Mouse (Mus musculus) lung, postnatal 0 days (tissue): ENCODE results near the gene H1fx.

Experiments
- CTCF ChIP-seq: IDR thresholded peaks from 2 replicates; pipeline ENCODE4 v1.5.1; 2016; ENCODE audit warnings: antibody characterized with exemption, mild to moderate bottlenecking
- EP300 ChIP-seq: IDR thresholded peaks from 2 replicates; pipeline ENCODE4 v1.6.1; 2016; ENCODE audit warnings: antibody characterized with exemption, mild to moderate bottlenecking, control low read depth

GRCm38 (mm10) chr6:87935037-87935436, 46.4 kb downstream of the H1fx start:
- no peak for TF ChIP-seq CTCF
- TF ChIP-seq EP300 = no peak
